Mouse (Mus musculus) E14TG2a.4 (cell line): ENCODE measurements around the gene Ncaph.

Experiments used
- CTCF ChIP-seq: conservative IDR thresholded peaks from 2 replicates; pipeline ENCODE4 v1.5.1; 2014; ENCODE audit warnings: low read length
- NANOG ChIP-seq: IDR thresholded peaks from 2 replicates; pipeline ENCODE4 v1.6.1; 2014; ENCODE audit warnings: borderline replicate concordance, low read length, mixed read lengths

GRCm38 (mm10) chr2:127143158-127144063 is 9.7 kb upstream of the Ncaph start, which contains the start of gene Itpripl1:
- TF ChIP-seq CTCF, result no peak
- TF ChIP-seq NANOG, result no peak
